Mouse (Mus musculus): ENCODE measurements around the gene C1ql4.

The C1ql4 gene

DNA sequence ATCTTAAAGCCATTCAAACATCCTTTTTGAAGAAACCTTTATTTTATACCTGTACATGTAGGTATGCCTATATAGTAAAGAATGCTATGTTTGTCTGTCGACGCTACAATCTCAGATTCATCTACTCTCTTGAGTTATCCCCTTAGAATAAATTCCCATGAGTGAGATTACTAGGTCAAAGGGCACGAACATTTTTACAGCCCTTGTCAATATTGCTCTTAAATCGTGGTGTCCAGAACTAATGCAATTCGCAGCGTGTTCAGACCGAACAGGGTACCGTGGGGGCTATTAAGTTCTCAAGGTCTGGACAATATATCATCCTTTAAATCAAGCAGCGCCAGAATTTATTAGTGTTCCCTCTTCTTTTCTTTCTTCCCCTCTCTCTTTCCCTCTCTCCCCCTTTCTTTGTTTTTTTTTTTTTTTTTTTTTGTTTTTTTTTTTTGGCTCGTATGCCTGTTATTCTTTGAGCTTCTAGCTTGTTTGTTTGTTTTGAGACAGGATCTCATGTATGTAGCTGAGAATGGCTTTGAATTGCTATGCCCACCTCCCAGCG is 25.3 kb upstream of the C1ql4 start:
- CTCF ChIA-PET = interaction anchor here (0.6 to 5.5 kb wide), 35 partner anchors 11 to 591 kb away, joined by 3 to 66 read pairs (median 5); partner anchors contain the start of genes C1ql4 (in 2 of the 4), Dnajc22 (in 1 of the 4), Prph (in 1 of the 4) and Tuba1c (in 1 of the 4)
- POLR2A ChIA-PET = interaction anchor here (0.6 to 4.3 kb wide), 37 partner anchors 9 to 1394 kb away, joined by 3 to 49 read pairs (median 5); partner anchors contain the start of genes Tuba1c (in 3 of the 4), Dnajc22 (in 2 of the 4) and Troap (in 2 of the 4)

DNA sequence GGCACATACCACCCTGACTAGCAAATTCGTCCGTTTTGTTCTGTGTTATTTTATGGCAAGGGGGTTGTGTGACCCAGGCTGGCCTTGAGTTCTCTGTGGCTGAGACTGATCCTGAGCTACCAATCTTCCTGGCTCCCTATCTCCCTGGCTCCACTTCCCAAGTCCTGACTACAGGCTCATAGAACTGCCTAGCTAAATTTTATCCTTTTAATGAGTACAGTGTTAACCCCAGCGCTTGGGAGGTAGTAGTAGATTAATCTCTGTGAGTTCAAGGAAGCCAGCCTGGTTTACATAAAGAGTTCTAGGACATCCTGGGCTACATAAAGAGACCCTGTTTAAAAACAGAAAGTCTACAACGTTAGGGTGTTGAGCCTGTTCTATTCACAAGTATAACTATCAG is 24.2 kb upstream of the C1ql4 start:
- ChIA-PET CTCF (interaction anchor here in 3 of 4 experiments (0.5 to 5.5 kb wide), 6 partner anchors 12 to 183 kb away, joined by 3 to 66 read pairs (median 9); partner anchors contain the start of gene Prpf40b (in 1 of the 3)), POLR2A (interaction anchor here in 2 of 4 experiments (1.6 to 4.3 kb wide), 5 partner anchors 11 to 82 kb away, joined by 4 to 49 read pairs (median 26); partner anchors contain the start of gene Tuba1c (in 2 of the 2))

DNA sequence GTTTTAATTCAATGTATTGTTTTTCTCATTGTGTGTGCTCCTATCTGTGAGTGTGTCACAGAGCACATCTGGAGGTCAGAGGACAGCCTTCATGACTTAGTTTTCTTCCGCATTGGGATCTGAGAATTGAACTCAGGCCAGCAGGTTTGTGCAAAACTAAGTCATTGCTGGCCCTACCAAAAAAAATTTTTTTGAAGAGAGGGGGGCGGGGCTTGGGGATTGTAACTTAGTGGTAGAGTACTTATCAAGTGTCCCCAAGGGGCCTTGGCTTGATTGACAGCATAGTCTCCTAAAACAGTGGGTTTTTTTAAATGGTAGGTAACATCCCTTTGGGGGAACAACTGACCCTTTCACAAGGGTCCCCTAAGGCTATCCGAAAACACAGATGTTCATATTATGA is 23.5 kb upstream of the C1ql4 start:
- CTCF ChIA-PET = interaction anchor here in 3 of 4 experiments (0.5 to 5.1 kb wide), 6 partner anchors 11 to 184 kb away, joined by 3 to 37 read pairs (median 8); partner anchors contain the start of genes Dnajc22 (in 1 of the 3) and Prpf40b (in 1 of the 3)
- POLR2A ChIA-PET = interaction anchor here in 3 of 4 experiments (0.8 to 4.3 kb wide), 9 partner anchors 11 to 81 kb away, joined by 3 to 49 read pairs (median 5); partner anchors contain the start of gene Tuba1c (in 2 of the 3)

DNA sequence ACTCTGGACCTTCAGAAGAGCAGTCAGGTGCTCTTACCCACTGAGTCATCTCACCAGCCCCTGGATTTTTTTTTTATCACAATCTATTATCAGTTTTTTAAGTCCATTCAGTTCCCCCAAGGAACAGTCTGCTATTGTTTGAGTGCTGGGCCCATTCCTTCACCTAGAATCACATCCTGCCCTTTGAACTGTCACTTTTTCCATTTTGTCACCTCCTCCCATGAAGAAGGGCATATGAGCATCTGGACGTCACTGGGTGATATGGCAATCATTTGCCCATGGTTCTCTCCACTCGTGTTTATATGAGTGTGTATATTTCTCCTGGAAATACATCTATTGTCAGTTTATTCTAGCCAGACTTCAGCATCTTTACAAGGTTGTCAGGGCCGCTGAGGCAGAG is 20.2 kb upstream of the C1ql4 start:
- ChIA-PET CTCF (no interaction called here), POLR2A (no interaction called here)

DNA sequence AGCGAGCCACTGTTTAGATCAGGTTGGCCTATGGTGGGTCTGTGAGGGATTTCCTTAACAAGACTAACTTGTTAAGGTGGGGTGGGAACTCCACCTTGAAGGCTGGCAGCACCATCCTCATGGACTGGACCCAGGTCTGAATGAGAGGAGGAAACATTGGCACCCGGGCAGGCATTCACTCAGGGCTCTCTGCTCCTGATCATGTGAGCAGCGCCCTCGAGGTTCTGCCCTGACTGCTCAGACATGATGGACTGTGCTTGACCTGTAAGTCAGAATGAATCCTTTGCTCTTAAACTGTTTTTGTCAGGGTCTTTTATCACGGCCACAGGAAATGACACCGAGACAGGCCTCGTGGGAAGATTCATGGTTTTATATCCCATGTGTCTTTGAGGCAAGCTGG is 17.6 kb upstream of the C1ql4 start:
- CTCF ChIA-PET = interaction anchor here in 1 of 4 experiments (0.7 kb wide), 1 partner anchor 77 kb away, joined by 11 read pairs; no protein-coding TSS in a partner anchor
- POLR2A ChIA-PET = no interaction called here

DNA sequence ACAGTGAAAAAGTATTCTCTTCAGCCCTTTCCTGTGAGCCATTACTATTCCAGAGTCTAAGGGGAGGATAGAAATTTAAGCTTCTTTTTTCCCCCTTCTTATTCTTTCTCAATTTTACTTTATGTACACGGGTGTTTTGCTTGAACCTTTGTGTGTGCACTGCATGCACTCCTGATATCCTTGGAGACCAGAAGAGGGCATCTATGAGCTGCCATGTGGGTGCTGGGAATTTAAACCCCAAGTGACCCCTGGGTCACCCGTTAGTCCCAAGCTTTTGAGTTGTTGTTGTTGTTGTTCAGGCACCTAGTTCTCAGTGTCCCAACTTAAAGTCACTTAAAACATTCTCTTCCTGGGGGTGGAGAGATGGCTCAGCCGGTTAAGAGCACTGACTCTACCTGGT is 12.4 kb upstream of the C1ql4 start:
- ChIA-PET POLR2A (interaction anchor here (0.5 to 5.4 kb wide), 40 partner anchors 10 to 938 kb away, joined by 3 to 49 read pairs (median 4); partner anchors contain the start of genes C1ql4 (in 3 of the 4), Tuba1c (in 2 of the 4), Fmnl3 (in 1 of the 4) and Troap (in 1 of the 4)), CTCF (interaction anchor here (0.6 to 6.3 kb wide), 65 partner anchors 9 to 1574 kb away, joined by 3 to 66 read pairs (median 5); partner anchors contain the start of genes Troap (in 3 of the 4), C1ql4 (in 2 of the 4), Tuba1c (in 2 of the 4) and Cox14 (in 1 of the 4))

DNA sequence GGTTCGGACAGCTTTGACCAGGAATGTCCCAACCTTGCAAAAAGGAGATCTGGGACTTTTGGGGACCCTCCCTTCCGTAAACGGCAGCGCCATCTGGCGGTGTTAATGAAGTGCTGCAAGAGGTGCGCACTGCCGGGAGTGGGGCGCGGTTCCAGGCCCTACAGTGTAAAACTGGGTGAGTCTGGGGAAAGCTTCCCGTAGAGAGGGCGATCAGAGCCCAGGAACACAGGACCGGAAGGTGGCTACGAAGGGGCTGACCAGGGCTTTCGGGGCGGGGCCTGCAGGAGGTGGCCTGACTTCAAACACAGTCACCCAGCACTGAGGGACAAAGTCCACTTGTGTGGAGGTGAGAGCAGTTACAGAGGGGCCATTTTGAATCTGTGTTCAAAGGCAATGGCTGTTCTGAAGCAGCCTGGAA is 11.5 kb upstream of the C1ql4 start:
- CTCF ChIA-PET = interaction anchor here (0.6 to 6.3 kb wide), 78 partner anchors 8 to 812 kb away, joined by 3 to 66 read pairs (median 5); partner anchors contain the start of genes C1ql4 (in 4 of the 4), Troap (in 3 of the 4), Prph (in 2 of the 4) and Cox14 (in 1 of the 4)
- POLR2A ChIA-PET = interaction anchor here (0.7 to 5.4 kb wide), 44 partner anchors 8 to 279 kb away, joined by 3 to 49 read pairs (median 4); partner anchors contain the start of genes C1ql4 (in 3 of the 4), Fmnl3 (in 1 of the 4), Prph (in 1 of the 4) and Troap (in 1 of the 4)

DNA sequence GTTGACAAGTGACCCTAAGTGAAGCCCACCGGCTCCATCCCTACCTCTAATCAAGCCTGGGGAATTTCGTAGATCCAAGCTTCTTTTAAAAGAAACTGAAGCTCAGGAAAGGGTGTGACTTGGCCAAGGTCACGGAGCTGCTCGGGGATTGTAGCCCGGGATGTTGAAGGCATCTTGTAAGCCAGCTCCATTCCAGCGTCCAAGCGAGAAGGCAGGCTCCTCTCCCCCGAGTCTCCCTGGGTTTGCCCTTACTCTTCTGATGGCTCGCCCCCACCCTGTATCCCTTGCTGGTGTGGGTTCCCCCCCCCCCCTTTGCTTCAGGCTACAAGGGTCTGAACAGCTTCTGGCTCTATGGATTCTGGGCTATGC is 10.9 kb upstream of the C1ql4 start:
- ChIA-PET CTCF (interaction anchor here (0.6 to 6.3 kb wide), 75 partner anchors 8 to 811 kb away, joined by 3 to 66 read pairs (median 5); partner anchors contain the start of genes C1ql4 (in 4 of the 4), Prph (in 2 of the 4), Troap (in 2 of the 4) and Tuba1c (in 2 of the 4)), POLR2A (interaction anchor here (0.5 to 5.4 kb wide), 48 partner anchors 8 to 299 kb away, joined by 3 to 49 read pairs (median 4); partner anchors contain the start of genes C1ql4 (in 3 of the 4), Tuba1c (in 3 of the 4), Fmnl3 (in 1 of the 4) and Prph (in 1 of the 4))

DNA sequence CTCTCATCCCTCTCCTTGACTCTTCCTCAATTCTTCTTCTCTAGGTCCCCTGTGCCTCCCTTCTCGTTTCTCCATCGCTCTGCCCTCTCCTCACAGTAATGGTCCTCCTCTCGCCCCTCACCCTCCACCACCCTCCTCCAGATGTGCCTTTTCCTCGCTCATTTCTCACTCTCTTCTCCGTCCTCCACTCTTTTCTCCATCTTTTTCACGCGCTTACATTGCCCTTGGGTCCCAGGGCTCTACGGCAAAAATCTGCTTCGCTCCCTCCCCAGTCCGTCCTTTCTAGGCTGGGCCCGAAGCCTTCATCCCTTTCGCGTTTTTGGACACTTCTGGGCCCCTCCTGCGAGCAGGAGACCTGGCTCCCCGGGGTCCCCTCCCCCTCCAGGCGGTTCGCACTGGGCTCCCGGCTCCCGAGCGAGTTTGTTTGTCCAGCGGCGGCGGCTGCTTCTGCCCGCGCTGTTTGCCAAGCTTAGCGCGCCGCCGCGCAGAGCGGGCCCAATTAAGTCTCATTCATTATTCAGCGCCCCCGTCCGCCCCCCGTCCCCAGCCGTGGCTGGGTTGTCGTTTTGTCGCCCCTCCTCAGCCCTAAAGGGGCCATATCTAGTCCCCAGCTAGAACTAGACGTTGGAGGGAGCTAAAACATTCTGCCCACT is 10.3 kb upstream of the C1ql4 start:
- ChIA-PET CTCF (interaction anchor here (0.6 to 6.3 kb wide), 63 partner anchors 9 to 626 kb away, joined by 3 to 66 read pairs (median 6); partner anchors contain the start of genes C1ql4 (in 3 of the 4), Prph (in 2 of the 4), Troap (in 2 of the 4) and Tuba1c (in 1 of the 4)), POLR2A (interaction anchor here (0.5 to 5.4 kb wide), 39 partner anchors 10 to 299 kb away, joined by 3 to 49 read pairs (median 4); partner anchors contain the start of genes Tuba1c (in 3 of the 4), C1ql4 (in 2 of the 4), Prph (in 1 of the 4) and Troap (in 1 of the 4))

DNA sequence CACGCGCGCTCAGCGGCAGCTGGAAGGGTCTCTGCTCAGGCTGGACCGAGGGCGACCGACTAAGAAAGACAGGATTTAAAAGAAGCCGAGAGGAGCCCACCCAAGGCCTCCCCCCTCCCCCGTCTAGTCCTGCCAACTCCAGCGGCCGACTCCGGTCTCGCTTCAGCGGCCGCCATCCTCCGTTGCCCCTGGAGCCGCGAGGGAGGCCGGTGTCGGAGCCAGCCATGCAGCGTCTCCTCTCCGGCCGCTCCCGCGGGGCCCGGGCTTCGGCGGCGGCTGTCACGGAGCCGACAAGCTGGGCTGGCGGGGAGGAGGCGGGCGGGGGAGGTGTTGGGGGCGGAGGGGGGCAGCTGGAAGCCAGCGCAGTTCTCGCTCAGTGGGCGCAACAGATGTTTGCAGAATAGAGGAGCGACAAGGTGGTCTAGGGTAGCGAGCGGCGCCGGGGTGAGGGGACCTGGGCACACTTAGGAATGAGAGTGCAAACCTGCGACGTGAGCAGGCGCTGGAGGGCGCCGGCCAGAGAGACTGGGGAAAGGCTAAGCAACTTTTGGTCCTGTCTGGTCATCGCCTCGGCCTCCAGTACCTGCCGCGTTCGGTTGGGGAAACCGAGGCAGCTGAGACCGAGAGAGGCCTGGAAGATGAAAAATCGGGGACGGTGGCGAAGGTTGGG is 9.3 kb upstream of the C1ql4 start:
- ChIA-PET CTCF (interaction anchor here in 2 of 4 experiments (1.1 to 6.3 kb wide), 7 partner anchors 9 to 126 kb away, joined by 3 to 66 read pairs (median 4); partner anchors contain the start of gene C1ql4 (in 1 of the 2)), POLR2A (interaction anchor here in 2 of 4 experiments (0.7 to 2.2 kb wide), 6 partner anchors 13 to 95 kb away, joined by 3 to 7 read pairs (median 4); partner anchors contain the start of genes Prph (in 1 of the 2), Troap (in 1 of the 2) and Tuba1c (in 1 of the 2))

DNA sequence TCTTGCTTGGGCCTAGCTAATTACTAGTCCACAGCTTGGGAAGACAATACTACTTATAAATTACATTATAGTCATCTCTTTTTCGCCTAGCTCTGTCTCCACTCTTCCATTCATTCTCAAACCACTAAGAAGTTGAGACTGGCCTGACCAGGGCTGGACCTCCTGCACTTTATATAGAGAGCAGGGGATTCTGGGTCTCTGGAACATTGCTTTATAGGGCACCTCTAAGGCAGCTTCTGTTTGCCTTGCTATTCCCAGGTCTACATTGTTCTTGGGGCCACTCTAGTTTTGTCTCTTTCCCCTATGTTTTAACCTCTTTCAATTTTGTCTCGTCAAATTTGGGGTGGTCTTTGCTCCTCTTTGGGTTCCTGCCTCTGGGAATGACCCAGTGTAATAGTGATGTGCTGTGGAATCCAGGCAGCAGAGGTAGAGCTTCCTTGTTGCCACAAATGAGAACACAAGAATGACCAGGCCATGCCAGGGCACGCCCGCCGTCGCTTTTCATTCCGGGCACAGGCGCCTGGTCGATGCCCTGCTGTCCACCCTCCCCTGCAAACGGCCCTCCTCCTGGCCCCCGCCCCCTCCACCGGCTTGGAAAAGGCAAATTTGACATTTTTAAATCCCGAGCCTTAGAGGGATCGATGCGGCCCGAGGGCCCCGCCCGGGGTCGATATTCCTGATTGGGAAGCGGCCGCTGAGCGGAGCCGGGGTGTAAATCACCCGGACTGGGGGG is 8.6 kb upstream of the C1ql4 start:
- ChIA-PET POLR2A (interaction anchor here in 3 of 4 experiments (0.9 to 2.2 kb wide), 7 partner anchors 12 to 94 kb away, joined by 3 to 7 read pairs (median 4); partner anchors contain the start of genes Prph (in 1 of the 3), Troap (in 1 of the 3) and Tuba1c (in 1 of the 3)), CTCF (interaction anchor here in 1 of 4 experiments (0.8 to 6.3 kb wide), 7 partner anchors 8 to 47 kb away, joined by 3 to 66 read pairs (median 4); partner anchors contain the start of gene C1ql4)

DNA sequence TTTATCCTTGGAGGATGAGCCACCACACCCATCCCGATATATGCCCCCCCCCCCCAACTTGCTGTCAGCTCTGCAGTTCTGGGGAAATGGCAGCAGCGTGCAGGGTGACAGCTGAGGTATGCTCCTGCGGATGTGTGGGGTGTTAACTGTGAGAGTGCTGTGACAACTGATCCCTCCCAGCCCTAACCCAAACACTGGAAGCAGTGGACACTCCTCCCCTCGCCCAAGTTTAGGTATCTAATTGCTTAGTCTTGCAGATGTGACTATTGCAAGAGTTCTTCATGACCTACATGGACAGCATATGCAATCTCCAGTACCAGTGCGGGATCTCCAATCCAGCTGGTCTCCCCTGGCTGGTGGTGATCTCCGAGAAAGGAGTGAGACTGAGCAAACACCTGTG is 7.7 kb upstream of the C1ql4 start:
- POLR2A ChIA-PET = interaction anchor here in 3 of 4 experiments (0.6 to 2.2 kb wide), 9 partner anchors 11 to 1650 kb away, joined by 3 to 7 read pairs (median 3); partner anchors contain the start of genes Prph (in 1 of the 3) and Troap (in 1 of the 3)

DNA sequence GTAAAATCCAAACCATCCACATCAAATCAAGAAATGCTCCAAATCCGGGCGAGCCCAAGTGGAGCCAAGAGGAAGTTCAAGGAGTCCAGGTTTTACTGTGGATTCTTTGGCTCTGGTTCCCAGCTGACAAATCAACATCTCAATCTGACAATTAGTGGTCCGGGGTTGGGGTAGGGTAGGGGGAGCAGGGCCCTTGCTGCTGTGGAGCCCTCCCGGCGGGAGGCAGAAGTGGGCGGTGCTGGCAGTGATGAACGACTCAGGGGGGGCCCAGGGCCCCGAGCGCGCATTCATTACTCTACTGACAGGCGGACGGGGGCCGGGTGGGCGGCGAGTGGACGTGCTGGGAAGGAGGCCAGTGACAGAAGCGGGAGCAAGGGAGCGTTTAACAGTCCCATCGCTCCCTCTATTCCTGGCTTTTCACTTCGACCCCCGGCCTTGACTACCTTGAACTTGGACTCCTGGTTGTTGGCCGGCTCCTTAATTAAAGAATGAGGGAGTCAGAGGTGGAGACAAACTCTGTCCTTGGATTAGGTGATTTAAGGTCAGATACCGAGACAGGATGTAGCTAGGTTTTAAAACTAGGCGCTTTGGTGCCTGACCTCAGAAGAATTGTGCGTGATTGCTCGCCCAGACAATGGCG is 7.1 kb upstream of the C1ql4 start:
- POLR2A ChIA-PET = interaction anchor here (0.6 to 2.2 kb wide), 11 partner anchors 18 to 509 kb away, joined by 3 to 9 read pairs (median 4); partner anchors contain the start of genes Prph (in 2 of the 4), Troap (in 2 of the 4) and Rnd1 (in 1 of the 4)
- CTCF ChIA-PET = interaction anchor here (0.5 to 3.1 kb wide), 23 partner anchors 17 to 1209 kb away, joined by 3 to 23 read pairs (median 5); partner anchors contain the start of genes Racgap1 (in 1 of the 4) and Tuba1c (in 1 of the 4)

More for the DNA sequence above, 7.7 kb upstream of the C1ql4 start:
- CTCF ChIA-PET = interaction anchor here in 3 of 4 experiments (0.5 to 3.1 kb wide), 7 partner anchors 9 to 77 kb away, joined by 3 to 23 read pairs (median 4); no protein-coding TSS in a partner anchor

DNA sequence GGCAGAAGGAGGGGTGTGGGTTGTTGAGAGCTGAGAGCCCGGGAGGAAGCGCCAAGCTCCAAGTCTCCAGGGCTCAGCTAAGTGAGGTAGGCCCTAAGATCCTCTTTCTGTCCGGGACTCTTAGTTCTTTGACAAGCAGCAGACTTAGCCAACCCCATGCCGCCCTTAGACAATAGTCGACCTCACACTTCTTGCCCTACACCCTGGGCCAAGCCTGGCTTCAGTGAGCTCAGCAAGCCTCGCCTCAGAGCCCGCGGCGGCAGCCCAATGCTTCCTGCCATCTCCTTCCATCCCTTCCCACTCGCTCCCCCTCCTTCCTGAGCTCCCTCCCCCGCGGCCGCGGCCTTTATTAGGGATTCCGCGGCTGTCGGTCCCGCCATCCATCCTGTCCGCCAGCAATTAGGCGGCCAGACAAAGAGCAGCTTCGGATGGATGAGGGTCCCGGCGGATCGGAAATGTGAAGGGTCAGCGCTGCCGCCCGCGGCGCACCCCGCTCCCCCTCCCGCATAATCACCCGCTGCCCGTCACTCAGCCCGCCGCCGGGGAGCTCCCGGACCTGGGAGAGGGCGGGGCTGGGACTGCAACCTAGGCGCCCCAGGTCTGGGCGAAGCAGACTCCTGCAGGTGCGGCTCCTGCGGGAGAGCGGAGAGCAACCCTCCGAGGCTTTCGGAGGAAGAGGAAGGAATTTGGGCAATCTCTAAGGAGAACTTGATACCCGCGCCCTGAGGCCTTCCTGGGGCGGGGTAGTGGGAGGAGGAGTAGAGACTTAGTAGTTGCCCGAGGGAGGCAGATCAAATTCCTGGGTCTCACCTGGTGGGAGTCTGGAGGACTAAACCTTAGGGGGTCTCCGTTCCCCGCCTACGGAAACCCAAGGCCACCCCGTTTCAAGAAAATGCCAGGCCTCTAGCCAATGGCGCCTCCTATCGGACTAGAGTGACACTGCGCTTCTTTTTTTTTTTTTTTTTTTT is 6.0 kb upstream of the C1ql4 start:
- CTCF ChIA-PET = interaction anchor here (0.5 to 3.1 kb wide), 69 partner anchors 8 to 1208 kb away, joined by 3 to 23 read pairs (median 5); partner anchors contain the start of genes Troap (in 3 of the 4), Tuba1c (in 3 of the 4), Prph (in 2 of the 4) and Racgap1 (in 1 of the 4)

More for the DNA sequence above, 6.0 kb upstream of the C1ql4 start:
- POLR2A ChIA-PET = interaction anchor here (0.5 to 3.8 kb wide), 50 partner anchors 9 to 1134 kb away, joined by 3 to 25 read pairs (median 4); partner anchors contain the start of genes Troap (in 4 of the 4), Prph (in 2 of the 4), Tuba1c (in 2 of the 4) and Atf1 (in 1 of the 4)
